Mouse (Mus musculus) MEL (cell line): ENCODE data around the gene Slc17a5. TPM values are rescaled to one million over a fixed set of nuclear protein-coding genes. Genes with fewer than 3 reads are reported as not detected.
A peak's percentile ranks its signal among the peaks of the same experiment; 100 is the strongest.

Experiments
- DNase-seq: peaks from one replicate; pipeline ENCODE4 v3.0.0; 2011; ENCODE audit warnings: low read depth, low spot score
- H3K27ac ChIP-seq: 2 replicates; pipeline ENCODE4 v1.5.1; 2012; ENCODE audit warnings: low read depth, mild to moderate bottlenecking, control low read depth, low read length, moderate library complexity; ENCODE audit not compliant: control insufficient read depth
- H3K27me3 ChIP-seq, 2 experiments: fragments of 150-350 bp in 1 of 2; sonication (generic) in 1 of 2; 2 replicates each; pipeline ENCODE4 v1.6.1; 2012; ENCODE audit warnings: low read length in 2 of 2, mild to moderate bottlenecking in 2 of 2, improper control_type of control experiment in 1 of 2, moderate library complexity in 1 of 2; ENCODE audit not compliant: insufficient read depth in 2 of 2, control insufficient read depth in 1 of 2
- H3K36me3 ChIP-seq, 2 experiments: 2 replicates each; pipeline ENCODE4 v1.6.1; 2012 to 2014; ENCODE audit warnings: low read length in 2 of 2, improper control_type of control experiment in 1 of 2, inconsistent platforms in 1 of 2, mild to moderate bottlenecking in 1 of 2; ENCODE audit not compliant: insufficient read depth in 2 of 2, control insufficient read depth in 1 of 2
- H3K4me1 ChIP-seq, 2 experiments: fragments of 150-350 bp in 1 of 2; sonication (generic) in 1 of 2; 2 replicates each; pipeline ENCODE4 v1.6.1; 2012; ENCODE audit warnings: low read length in 2 of 2, improper control_type of control experiment in 1 of 2, mild to moderate bottlenecking in 1 of 2; ENCODE audit not compliant: insufficient read depth in 2 of 2, control insufficient read depth in 1 of 2
- H3K4me3 ChIP-seq, 2 experiments: fragments of 150-350 bp in 1 of 2; sonication (generic) in 1 of 2; 2 replicates each; pipeline ENCODE4 v1.5.1; 2012; ENCODE audit warnings: low read depth in 2 of 2, low read length in 2 of 2, mild to moderate bottlenecking in 2 of 2, moderate library complexity in 2 of 2, control low read depth in 1 of 2, improper control_type of control experiment in 1 of 2; ENCODE audit not compliant: control insufficient read depth in 1 of 2, insufficient read depth in 1 of 2
- H3K79me2 ChIP-seq: 2 replicates; pipeline ENCODE4 v1.6.1; 2012; ENCODE audit warnings: mild to moderate bottlenecking, low read length, moderate library complexity; ENCODE audit not compliant: control insufficient read depth, poor library complexity, insufficient read depth
- H3K9ac ChIP-seq: 2 replicates; pipeline ENCODE4 v1.6.1; 2012; ENCODE audit warnings: low read depth, mild to moderate bottlenecking, control low read depth, low read length, moderate library complexity; ENCODE audit not compliant: control insufficient read depth, poor library complexity, severe bottlenecking
- H3K9me3 ChIP-seq: fragments of 150-350 bp; sonication (generic); replicated peaks from 2 replicates; pipeline ENCODE4 v1.6.1; 2012; ENCODE audit warnings: mild to moderate bottlenecking, low read length, improper control_type of control experiment, moderate library complexity; ENCODE audit not compliant: insufficient read depth
- BHLHE40 ChIP-seq: IDR thresholded peaks from 2 replicates; pipeline ENCODE4 v1.6.1; 2012; ENCODE audit warnings: low read depth, mild to moderate bottlenecking, inconsistent platforms, low read length, improper control_type of control experiment, borderline replicate concordance
- CHD2 ChIP-seq: IDR thresholded peaks from 2 replicates; pipeline ENCODE4 v1.6.1; 2011; ENCODE audit warnings: low read length, improper control_type of control experiment
- CTCF ChIP-seq, 3 experiments: IDR thresholded peaks in 2 of 3; conservative IDR thresholded peaks in 1 of 3; 2 replicates each; pipeline ENCODE4 v1.5.1; 2011 to 2012; ENCODE audit warnings: low read length in 3 of 3, low read depth in 2 of 3, mild to moderate bottlenecking in 2 of 3, improper control_type of control experiment in 1 of 3, inconsistent platforms in 1 of 3, mixed read lengths in 1 of 3, moderate library complexity in 1 of 3; ENCODE audit not compliant: control insufficient read depth in 1 of 3, insufficient read depth in 1 of 3, poor library complexity in 1 of 3, severe bottlenecking in 1 of 3
- EP300 ChIP-seq, 2 experiments: IDR thresholded peaks; 2 replicates each; pipeline ENCODE4 v1.6.1; 2011; ENCODE audit warnings: improper control_type of control experiment in 2 of 2, low read length in 2 of 2, low read depth in 1 of 2, mild to moderate bottlenecking in 1 of 2
- GABPA ChIP-seq: IDR thresholded peaks from 2 replicates; pipeline ENCODE4 v1.6.1; 2012; ENCODE audit warnings: low read depth, mild to moderate bottlenecking, inconsistent platforms, low read length, improper control_type of control experiment, moderate library complexity
- HCFC1 ChIP-seq: IDR thresholded peaks from 2 replicates; pipeline ENCODE4 v1.6.1; 2012; ENCODE audit warnings: low read depth, mild to moderate bottlenecking, inconsistent platforms, low read length, improper control_type of control experiment, moderate library complexity
- JUND ChIP-seq: IDR thresholded peaks from 2 replicates; pipeline ENCODE4 v1.6.1; 2011; ENCODE audit warnings: low read depth, mild to moderate bottlenecking, improper control_type of control experiment, low read length
- KAT2A ChIP-seq: conservative IDR thresholded peaks from 2 replicates; pipeline ENCODE4 v1.6.1; 2012; ENCODE audit warnings: low read depth, low read length, improper control_type of control experiment, inconsistent platforms
- MAFK ChIP-seq: IDR thresholded peaks from 2 replicates; pipeline ENCODE4 v1.6.1; 2011; ENCODE audit warnings: low read depth, mild to moderate bottlenecking, low read length, improper control_type of control experiment, borderline replicate concordance
- MEF2A ChIP-seq: IDR thresholded peaks from 2 replicates; pipeline ENCODE4 v1.6.1; 2014; ENCODE audit warnings: low read depth, mild to moderate bottlenecking, inconsistent platforms, low read length, improper control_type of control experiment; ENCODE audit not compliant: poor library complexity, insufficient replicate concordance, severe bottlenecking; ENCODE audit errors: extremely low read depth
- NELFE ChIP-seq: IDR thresholded peaks from 2 replicates; pipeline ENCODE4 v1.6.1; 2011; ENCODE audit warnings: low read depth, low read length, improper control_type of control experiment
- NRF1 ChIP-seq: IDR thresholded peaks from 2 replicates; pipeline ENCODE4 v1.6.1; 2014; ENCODE audit warnings: low read depth, mild to moderate bottlenecking, inconsistent platforms, low read length, improper control_type of control experiment, moderate library complexity; ENCODE audit not compliant: poor library complexity, insufficient read depth, severe bottlenecking
- RAD21 ChIP-seq: IDR thresholded peaks from 2 replicates; pipeline ENCODE4 v1.6.1; 2011; ENCODE audit warnings: mild to moderate bottlenecking, low read depth, low read length, improper control_type of control experiment
- SIN3A ChIP-seq: IDR thresholded peaks from 2 replicates; pipeline ENCODE4 v1.6.1; 2012; ENCODE audit warnings: low read length, improper control_type of control experiment, inconsistent platforms
- TAL1 ChIP-seq: IDR thresholded peaks from 2 replicates; pipeline ENCODE4 v1.6.1; 2012; ENCODE audit warnings: mild to moderate bottlenecking, inconsistent platforms, low read length, moderate library complexity, mixed read lengths
- TBP ChIP-seq: IDR thresholded peaks from 2 replicates; pipeline ENCODE4 v1.8.0; 2011; ENCODE audit warnings: low read depth, low read length, improper control_type of control experiment
- UBTF ChIP-seq: IDR thresholded peaks from 2 replicates; pipeline ENCODE4 v1.6.1; 2012; ENCODE audit warnings: low read depth, mild to moderate bottlenecking, inconsistent platforms, low read length, improper control_type of control experiment, moderate library complexity, borderline replicate concordance; ENCODE audit not compliant: insufficient read depth
- USF2 ChIP-seq, 2 experiments: IDR thresholded peaks; 2 replicates each; pipeline ENCODE4 v1.6.1; 2011 to 2012; ENCODE audit warnings: improper control_type of control experiment in 2 of 2, low read length in 2 of 2, borderline replicate concordance in 1 of 2, inconsistent platforms in 1 of 2, low read depth in 1 of 2, mild to moderate bottlenecking in 1 of 2; ENCODE audit not compliant: insufficient read depth in 1 of 2
- ZKSCAN1 ChIP-seq: IDR thresholded peaks from 2 replicates; pipeline ENCODE4 v1.6.1; 2012; ENCODE audit warnings: low read depth, mild to moderate bottlenecking, inconsistent platforms, low read length, improper control_type of control experiment, moderate library complexity
- ZMIZ1 ChIP-seq: IDR thresholded peaks from 2 replicates; pipeline ENCODE4 v1.6.1; 2012; ENCODE audit warnings: low read depth, mild to moderate bottlenecking, inconsistent platforms, low read length, improper control_type of control experiment, moderate library complexity
- polyA plus RNA-seq, 2 experiments: library from polyadenylated mRNA; stranded (reverse) in 1 of 2; unstranded in 1 of 2; fragments of >175 nt in 1 of 2; fragments of >200 nt in 1 of 2; gene quantifications; 2 replicates each; pipeline versions ENCODE4 v1.2.1 to v1.2.4; 2012; ENCODE audit warnings: low replicate concordance in 2 of 2, low read depth in 1 of 2; ENCODE audit not compliant: insufficient read length in 2 of 2, insufficient read depth in 1 of 2, missing spikeins in 1 of 2
- total RNA-seq: library from RNA; depleted of rRNA; stranded (reverse); fragments of 300-350 nt; gene quantifications from 2 replicates; pipeline ENCODE4 v1.2.3, GENCODE M21; 2012

The Slc17a5 gene
- total and polyA plus RNA-seq, 3 experiments, result 3.5 to 4.1 TPM; not detected in 1

DNA sequence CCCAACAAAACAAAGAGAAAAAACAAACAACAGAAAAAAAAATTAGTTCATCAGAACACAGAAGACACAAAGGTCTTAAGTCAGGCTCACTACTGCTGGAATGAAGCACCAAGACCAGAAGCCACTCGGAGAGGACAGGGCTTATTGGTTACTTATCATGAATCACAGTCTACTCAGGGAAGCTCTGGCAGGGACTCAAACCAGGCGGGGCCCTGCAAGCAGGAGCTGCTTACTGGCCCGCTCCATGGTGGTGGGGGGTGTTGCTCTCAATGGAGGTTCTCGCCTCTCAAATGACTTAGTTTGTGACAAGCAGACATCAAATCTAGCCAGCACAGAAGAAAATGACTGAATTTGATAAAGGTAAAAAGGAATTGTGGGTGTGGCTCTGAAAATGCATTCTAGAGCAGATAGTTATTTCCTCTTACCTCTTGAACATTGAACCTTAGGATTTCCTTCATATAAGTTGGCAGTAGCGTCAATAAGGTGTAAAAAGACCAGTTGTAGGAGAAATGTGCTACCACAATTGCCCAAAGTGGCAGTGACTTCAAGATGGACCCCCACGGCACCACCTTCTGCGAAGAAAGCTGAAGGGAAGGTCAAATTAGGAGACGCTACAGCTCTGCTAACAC lies 29.1 kb downstream of the Slc17a5 start:
- Histone ChIP-seq H3K4me1 (peaks cover 0 to 6% of the 10 kb centered on the region in 2 experiments; a peak in 2 of 4 replicates), H3K9me3 (no peaks in the 10 kb centered on the region)
- TF ChIP-seq UBTF (no peak), EP300 (IDR thresholded peaks at IDR 0.05; ENCODE audit: low read depth in 1 of 2, low read length in 2 of 2) (no peak), NRF1 (no peak), HCFC1 (no peak), TBP (no peak), ZKSCAN1 (no peak), GABPA (no peak), CTCF (IDR thresholded peaks at IDR 0.05 in 2 of 3, conservative IDR thresholded peaks at IDR 0.05 in 1 of 3; ENCODE audit: control insufficient read depth in 1 of 3, insufficient read depth in 1 of 3, low read depth in 2 of 3, low read length in 3 of 3, poor library complexity in 1 of 3, severe bottlenecking in 1 of 3) (no peak), MAFK (no peak), NELFE (no peak), USF2 (IDR thresholded peaks at IDR 0.05; ENCODE audit: borderline replicate concordance in 1 of 2, insufficient read depth in 1 of 2, low read depth in 1 of 2, low read length in 2 of 2) (no peak), BHLHE40 (no peak)
- TF ChIP-seq, all 39 proteins: peak for 0
- H3K9ac ChIP-seq, result no peak overlapping the region
- H3K79me2 ChIP-seq, result no peaks in the 10 kb centered on the region
- H3K36me3 ChIP-seq, result peaks cover 0 to 11% of the 10 kb centered on the region in 2 experiments; a peak in 3 of 4 replicates
- no peak overlapping the region for H3K4me3 ChIP-seq
- DNase-seq, result peak; percentile 51
- H3K27me3 ChIP-seq, result no peaks in the 10 kb centered on the region
- no peak overlapping the region for H3K27ac ChIP-seq

DNA sequence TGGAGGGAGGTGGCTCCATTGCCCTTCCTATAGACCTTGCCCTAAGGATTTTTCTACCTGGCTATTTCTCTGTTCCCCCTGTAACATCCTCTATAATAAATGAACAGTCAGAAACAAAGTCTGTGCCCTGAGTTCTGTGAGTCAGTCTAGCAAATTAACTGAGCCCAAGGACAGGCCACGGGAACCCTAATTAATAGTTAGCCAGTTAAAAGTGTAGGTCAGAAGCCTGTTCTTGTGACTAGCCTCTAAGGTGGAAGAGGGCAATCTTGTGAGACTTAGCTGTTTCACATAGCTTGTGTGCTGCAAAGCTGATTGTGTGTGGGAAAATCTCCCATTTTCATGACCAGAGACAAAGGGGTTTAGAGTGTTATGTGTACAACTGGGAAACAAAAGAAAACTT lies 30.8 kb downstream of the Slc17a5 start:
- no peak for DNase-seq
- no peak overlapping the region for H3K9ac ChIP-seq
- H3K9me3 ChIP-seq, result no peaks in the 10 kb centered on the region
- TF ChIP-seq SIN3A (no peak), ZMIZ1 (no peak), CHD2 (no peak), ZKSCAN1 (no peak), KAT2A (no peak), MEF2A (no peak), BHLHE40 (no peak), CTCF (IDR thresholded peaks at IDR 0.05 in 2 of 3, conservative IDR thresholded peaks at IDR 0.05 in 1 of 3; ENCODE audit: control insufficient read depth in 1 of 3, insufficient read depth in 1 of 3, low read depth in 2 of 3, low read length in 3 of 3, poor library complexity in 1 of 3, severe bottlenecking in 1 of 3) (no peak), RAD21 (no peak), JUND (no peak), TAL1 (no peak), TBP (no peak), UBTF (no peak)
- H3K27ac ChIP-seq, result no peak overlapping the region
- H3K4me3 ChIP-seq, result no peak overlapping the region
- H3K79me2 ChIP-seq, result no peaks in the 10 kb centered on the region
- H3K27me3 ChIP-seq, result no peaks in the 10 kb centered on the region
- peaks cover 0 to 11% of the 10 kb centered on the region in 2 experiments; a peak in 3 of 4 replicates for H3K36me3 ChIP-seq
- H3K4me1 ChIP-seq, result peaks cover 0 to 6% of the 10 kb centered on the region in 2 experiments; a peak in 2 of 4 replicates
